Mouse (Mus musculus) intestine, postnatal 0 days (tissue): ENCODE results near the gene Nid2. TPM values are rescaled to one million over a fixed set of nuclear protein-coding genes. Genes with fewer than 3 reads are reported as not detected.

Experiments used
- ATAC-seq: fragments of 200-750 bp; cut with Nextera tagmentation; 2 replicates; pipeline ENCODE4 v1.8.0; 2017; ENCODE audit warnings: mild to moderate bottlenecking, moderate TSS enrichment, moderate library complexity
- H3K27ac ChIP-seq: fragments of 300-500 bp; sonication (generic); 2 replicates; pipeline ENCODE4 v1.5.1; 2014; ENCODE audit warnings: mild to moderate bottlenecking, low read depth, low read length, moderate library complexity
- H3K27me3 ChIP-seq: fragments of 300-500 bp; sonication (generic); replicated peaks from 2 replicates; pipeline ENCODE4 v1.6.1; 2014; ENCODE audit warnings: low read length, mixed read lengths; ENCODE audit not compliant: control insufficient read depth, insufficient read depth
- H3K36me3 ChIP-seq: fragments of 300-500 bp; sonication (generic); 2 replicates; pipeline ENCODE4 v1.6.1; 2014; ENCODE audit warnings: mild to moderate bottlenecking, moderate library complexity; ENCODE audit not compliant: control insufficient read depth, insufficient read depth
- H3K4me1 ChIP-seq: fragments of 300-500 bp; sonication (generic); replicated peaks from 2 replicates; pipeline ENCODE4 v1.6.1; 2014; ENCODE audit warnings: antibody characterized with exemption, low read length, mixed read lengths; ENCODE audit not compliant: control insufficient read depth, insufficient read depth
- H3K4me2 ChIP-seq: fragments of 300-500 bp; sonication (generic); replicated peaks from 2 replicates; pipeline ENCODE4 v1.6.1; 2014; ENCODE audit warnings: low read depth, mild to moderate bottlenecking, moderate library complexity
- H3K4me3 ChIP-seq: fragments of 300-500 bp; sonication (generic); 2 replicates; pipeline ENCODE4 v1.5.1; 2014; ENCODE audit warnings: low read depth, low read length
- H3K9ac ChIP-seq: fragments of 300-500 bp; sonication (generic); 2 replicates; pipeline ENCODE4 v1.6.1; 2014; ENCODE audit warnings: mild to moderate bottlenecking, low read depth, low read length
- H3K9me3 ChIP-seq: fragments of 300-500 bp; sonication (generic); 2 replicates; pipeline ENCODE4 v1.6.1; 2016; ENCODE audit warnings: mixed run types; ENCODE audit not compliant: control insufficient read depth
- CTCF ChIP-seq: sonication (generic); IDR thresholded peaks from 2 replicates; pipeline ENCODE4 v1.5.1; 2016; ENCODE audit warnings: low read depth, mild to moderate bottlenecking, control low read depth, antibody characterized with exemption, moderate library complexity
- WGBS: fragments of 180-500 bp; shearing (Covaris S2); extraction: QIAGEN DNeasy Blood & Tissue Kit; methylation state at CpG from one replicate; pipeline ENCODE4 v1.1.7; 2014; 5-methylcytosine and 5-hydroxymethylcytosine counted together
- polyA plus RNA-seq: library from polyadenylated mRNA; unstranded; fragments of >200 nt; fragmentation: Nextera tagmentation; extraction: Ambion mirVana; gene quantifications from 2 replicates; pipeline ENCODE4 v1.2.1, GENCODE M21; 2015

The Nid2 gene
- polyA plus RNA-seq, 1 experiment from 2014 or later: 20.0 TPM

DNA sequence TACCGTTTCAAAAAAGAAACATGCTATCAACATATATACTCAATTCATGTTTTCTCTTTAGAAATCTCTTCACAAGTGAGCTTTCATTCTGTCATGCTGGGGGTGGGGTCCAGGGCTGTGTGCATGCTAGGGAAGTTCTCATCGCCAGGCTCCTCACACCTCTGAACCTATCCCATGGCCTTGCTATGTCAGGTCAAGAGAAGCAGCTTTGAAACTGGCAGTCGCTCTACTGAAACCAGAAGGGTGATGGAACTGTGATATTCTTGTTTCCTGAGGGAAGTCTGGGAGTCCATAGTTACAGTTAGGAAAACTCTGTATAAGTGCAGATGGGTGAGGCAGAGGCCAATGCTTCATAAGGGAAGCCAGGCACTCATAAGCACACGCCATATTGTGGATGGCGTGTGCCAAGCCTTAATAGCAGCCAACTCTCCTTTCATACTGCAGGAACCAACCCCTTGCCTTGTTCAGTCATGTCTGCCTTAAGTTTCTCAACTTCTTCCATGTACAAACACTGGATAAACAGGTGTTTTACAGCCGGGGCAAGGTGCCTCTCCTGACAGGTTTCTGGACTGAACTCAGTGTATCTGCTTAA lies 10.8 kb upstream of the Nid2 start:
- Histone ChIP-seq H3K36me3 (peaks cover 3% of the 10 kb centered on the region; the same call in 1 of the 2 replicates), H3K4me2 (no peak overlapping the region), H3K27ac (no peak overlapping the region), H3K9ac (no peak overlapping the region), H3K4me1 (no peaks in the 10 kb centered on the region), H3K9me3 (no peaks in the 10 kb centered on the region), H3K27me3 (no peaks in the 10 kb centered on the region), H3K4me3 (no peak overlapping the region)
- no peak for ATAC-seq
- 85% methylated on average over 6 of the region's 6 CpGs for WGBS
- TF ChIP-seq CTCF: no peak

DNA sequence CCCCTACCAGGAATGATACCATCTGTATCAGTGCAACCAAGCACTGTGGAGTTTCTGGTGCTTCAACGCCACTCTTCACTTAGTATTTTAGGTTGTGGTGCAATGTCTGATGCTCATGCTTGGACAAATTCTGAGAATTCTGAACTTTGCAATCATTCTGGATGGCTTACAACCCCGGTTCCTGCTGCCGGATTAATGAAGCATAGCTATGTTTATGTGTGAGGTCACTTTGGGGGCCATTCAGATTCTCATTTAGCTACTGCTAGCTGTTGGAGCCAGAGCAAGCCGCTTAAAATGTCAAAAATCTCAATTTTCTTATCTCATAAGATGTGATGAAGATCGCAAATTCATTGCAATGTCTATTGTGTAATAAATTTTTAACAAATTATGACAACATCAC lies 6.2 kb upstream of the Nid2 start:
- Histone ChIP-seq H3K36me3 (peaks cover 3% of the 10 kb centered on the region; the same call in 1 of the 2 replicates), H3K4me2 (no peak overlapping the region), H3K4me3 (no peak overlapping the region), H3K9me3 (no peaks in the 10 kb centered on the region), H3K27ac (no peak overlapping the region), H3K4me1 (no peaks in the 10 kb centered on the region), H3K9ac (no peak overlapping the region), H3K27me3 (no peaks in the 10 kb centered on the region)
- 74% methylated on average over 5 of the region's 5 CpGs for WGBS
- no peak for ATAC-seq
- TF ChIP-seq CTCF: no peak

GRCm38 (mm10) chr14:19746232-19746631 lies 4.8 kb upstream of the Nid2 start:
- TF ChIP-seq CTCF: no peak
- Histone ChIP-seq H3K27ac (no peak overlapping the region), H3K4me1 (peaks cover 8% of the 10 kb centered on the region), H3K9me3 (no peaks in the 10 kb centered on the region), H3K4me2 (no peak overlapping the region), H3K9ac (no peak overlapping the region), H3K27me3 (no peaks in the 10 kb centered on the region), H3K36me3 (peaks cover 3% of the 10 kb centered on the region; the same call in 1 of the 2 replicates), H3K4me3 (no peak overlapping the region)
- WGBS: 72% methylated on average over 2 of the region's 2 CpGs
- ATAC-seq: no peak

DNA sequence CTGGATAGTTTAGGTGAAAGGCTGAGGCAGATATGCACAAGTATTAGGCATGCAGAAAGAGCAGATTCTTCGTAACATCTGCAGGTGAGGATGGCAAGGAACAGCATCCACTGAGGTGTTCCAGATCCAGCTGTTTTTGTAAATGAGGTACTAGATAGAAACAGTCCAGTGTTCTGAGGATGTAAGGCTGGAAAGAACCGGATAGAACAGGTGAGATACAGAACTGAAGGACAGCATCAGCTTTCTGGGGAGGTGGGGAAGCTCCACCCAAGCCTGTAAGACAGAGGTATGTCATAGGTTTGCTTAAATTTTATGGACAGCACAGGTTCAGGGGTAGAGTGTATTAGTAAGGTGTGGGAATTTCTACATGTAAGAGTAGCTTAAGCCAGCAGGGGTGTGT lies 4.3 kb upstream of the Nid2 start:
- Histone ChIP-seq H3K4me2 (no peak overlapping the region), H3K27ac (no peak overlapping the region), H3K9me3 (no peaks in the 10 kb centered on the region), H3K9ac (no peak overlapping the region), H3K4me3 (no peak overlapping the region), H3K36me3 (peaks cover 3% of the 10 kb centered on the region; the same call in 1 of the 2 replicates), H3K4me1 (peaks cover 13% of the 10 kb centered on the region), H3K27me3 (no peaks in the 10 kb centered on the region)
- TF ChIP-seq CTCF: no peak
- 91% methylated on average over 2 of the region's 2 CpGs for WGBS
- no peak for ATAC-seq

GRCm38 (mm10) chr14:19749743-19750142 lies 1.3 kb upstream of the Nid2 start:
- H3K4me3 ChIP-seq: no peak overlapping the region
- H3K36me3 ChIP-seq: no peaks in the 10 kb centered on the region; the same call in 1 of the 2 replicates
- H3K4me1 ChIP-seq: peaks cover 13% of the 10 kb centered on the region
- ATAC-seq: no peak
- no peak overlapping the region for H3K9ac ChIP-seq
- WGBS: 71% methylated on average over 2 of the region's 2 CpGs
- H3K27me3 ChIP-seq: no peaks in the 10 kb centered on the region
- H3K9me3 ChIP-seq: no peaks in the 10 kb centered on the region
- H3K4me2 ChIP-seq: no peak overlapping the region; the same call in 1 of the 2 replicates
- H3K27ac ChIP-seq: no peak overlapping the region
- peak; percentile 34; the same call in 1 of the 2 replicates for TF ChIP-seq CTCF

DNA sequence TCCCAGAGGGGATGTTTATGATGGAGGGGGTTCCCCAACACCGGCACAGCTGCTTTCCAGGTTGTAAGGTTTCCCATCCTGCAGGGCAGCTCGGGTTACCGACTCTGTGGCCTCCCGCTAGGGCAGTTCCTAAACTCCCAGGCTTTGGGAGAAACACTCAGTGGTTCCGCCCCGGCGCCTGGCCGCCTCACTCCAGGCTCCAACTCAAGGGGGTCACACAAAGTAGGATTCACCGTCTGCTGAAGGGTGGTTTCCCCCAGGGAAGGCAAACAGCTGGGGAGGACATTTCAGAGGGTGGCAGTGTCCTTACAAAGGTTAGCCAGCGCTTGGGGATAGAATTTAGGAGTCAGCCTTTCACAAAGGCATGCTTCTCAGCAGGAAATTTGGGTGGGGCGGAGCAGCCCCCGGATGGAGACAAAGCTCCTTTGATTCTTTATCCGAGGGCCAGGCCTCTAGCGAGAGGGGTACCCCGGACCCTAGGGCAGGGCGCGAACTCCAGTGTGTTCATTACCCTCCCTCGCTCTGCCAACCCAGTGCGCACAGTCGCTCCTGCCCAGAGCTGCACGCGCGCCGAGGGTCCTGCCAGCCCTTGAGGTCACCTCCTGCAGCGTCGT lies 547 bp upstream of the Nid2 start:
- Histone ChIP-seq H3K27me3 (no peaks in the 10 kb centered on the region), H3K4me3 (peak overlapping the region; percentile 54), H3K9me3 (no peaks in the 10 kb centered on the region), H3K9ac (peak overlapping the region; percentile 17; the same call in 1 of the 2 replicates), H3K4me1 (peaks cover 13% of the 10 kb centered on the region), H3K4me2 (peak overlapping the region; percentile 92), H3K27ac (peak overlapping the region; percentile 57), H3K36me3 (peaks cover 4% of the 10 kb centered on the region)
- TF ChIP-seq CTCF: no peak
- ATAC-seq: peak; percentile 45
- 5% methylated on average over 26 of the region's 26 CpGs for WGBS
